Mouse (Mus musculus) megakaryocyte-erythroid progenitor cell, adult 5-6 weeks (primary cell): ENCODE data around the gene Palm2. TPM values are rescaled to one million over a fixed set of nuclear protein-coding genes. Genes with fewer than 3 reads are reported as not detected.
"Not testable (repeated sequence)": the region's sequence is repeated elsewhere in the genome, so short reads cannot be mapped to it uniquely, and the experiment has no call there.

Experiments
- ATAC-seq: replicated peaks from 2 replicates; pipeline ENCODE4 v1.8.0; 2016; ENCODE audit warnings: mild to moderate bottlenecking, inconsistent platforms; ENCODE audit not compliant: severe bottlenecking, poor library complexity, low FRiP score, low TSS enrichment
- total RNA-seq, 2 experiments: library from RNA; stranded (forward) in 1 of 2; stranded (reverse) in 1 of 2; fragments of 200-1000, 215-1000 nt in 1 of 2; fragments of >200 nt in 1 of 2; fragmentation: Nextera tagmentation in 1 of 2; gene quantifications; 2 replicates each; pipeline ENCODE4 v1.2.3; 2014 to 2017

The Palm2 gene
- total RNA-seq (2014; fragmentation: Nextera tagmentation) (not detected in 2 replicates), total RNA-seq (2017) (not detected in 2 replicates)

DNA sequence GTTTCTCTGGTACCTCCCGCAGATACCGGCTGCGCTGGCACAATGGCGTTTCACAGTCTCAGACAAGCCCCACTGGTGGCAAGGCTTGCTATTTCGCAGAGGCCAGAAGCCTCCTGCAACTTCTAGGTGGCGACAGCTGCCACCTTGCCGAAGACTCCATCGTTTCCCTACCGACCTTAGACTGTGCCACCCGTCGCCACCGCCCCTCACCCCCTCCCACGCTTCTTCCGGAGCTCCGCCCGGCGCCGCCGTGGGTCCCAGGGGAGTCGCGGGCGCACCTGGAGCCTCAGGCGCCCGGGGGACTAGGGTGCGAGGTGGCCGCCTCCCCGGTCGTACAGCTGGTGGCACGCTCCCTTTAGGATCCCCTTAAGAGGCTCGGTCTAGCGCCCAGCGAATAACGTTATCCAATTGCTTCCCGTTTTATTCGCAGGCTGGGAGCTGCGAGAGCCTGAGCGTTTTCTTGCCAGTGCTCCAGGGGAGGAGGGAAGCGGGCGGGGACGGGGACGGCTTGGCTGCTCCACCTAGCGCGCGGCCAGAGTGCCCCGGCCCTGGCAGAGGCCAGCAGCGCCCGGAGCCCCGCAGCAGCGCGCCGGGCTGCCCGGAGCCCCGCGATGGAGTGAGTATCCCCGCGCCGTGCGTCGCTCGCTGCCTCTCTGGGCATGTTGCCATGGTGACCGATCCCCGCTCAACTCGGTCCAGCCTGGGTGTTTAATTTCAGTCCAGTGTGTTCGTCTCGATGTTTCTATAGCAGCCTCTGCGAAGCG lies at the start of gene Palm2:
Gene Palm2 (plus strand): TSS at position 307 of the 764 bp plus-strand sequence.
- no peak for ATAC-seq

DNA sequence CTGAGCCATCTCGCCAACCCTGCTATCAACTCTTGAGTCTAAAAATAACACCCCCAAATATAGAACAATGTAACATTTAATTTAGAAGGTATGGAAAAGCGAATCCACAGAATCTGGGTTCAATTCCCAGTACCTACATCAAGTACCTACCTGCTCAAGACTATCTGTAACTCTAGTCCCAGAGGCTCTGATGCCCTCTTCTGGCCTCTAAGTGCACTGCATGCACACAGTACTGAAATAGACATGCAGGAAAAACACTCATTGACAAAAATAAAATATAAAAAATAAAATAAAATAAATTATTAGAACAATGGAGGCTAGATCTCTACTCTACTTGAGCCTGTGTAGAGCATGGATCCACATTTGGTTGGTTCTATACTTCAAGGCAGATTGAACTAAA lies 49.7 kb upstream of the Palm2 start:
- no peak for ATAC-seq

- no peak for ATAC-seq
Measured at GRCm38 (mm10) chr4:57391103-57391502, 42.9 kb upstream of the Palm2 start.

DNA sequence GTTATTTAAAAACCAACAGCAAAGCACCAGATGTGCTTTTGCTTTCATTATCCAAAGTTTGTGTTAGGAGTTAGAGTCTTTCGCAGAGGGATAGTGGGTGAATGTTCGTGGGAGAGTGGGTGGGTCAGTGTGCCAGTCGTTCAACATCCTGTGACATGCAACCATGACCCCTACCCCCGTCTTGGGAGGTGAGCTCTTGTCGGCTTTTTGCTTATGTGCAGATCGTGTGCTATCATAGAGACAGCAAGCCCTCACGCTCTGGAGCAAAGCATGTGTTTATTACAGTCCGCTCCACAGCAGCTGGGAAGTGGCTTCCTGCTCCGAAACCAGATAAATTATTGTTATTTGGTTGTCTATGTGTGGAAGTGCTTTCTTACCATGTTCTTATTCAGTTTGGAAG lies 37.6 kb upstream of the Palm2 start:
- ATAC-seq: no peak

GRCm38 (mm10) chr4:57412385-57412784 lies 21.7 kb upstream of the Palm2 start:
- ATAC-seq: not testable (repeated sequence)

GRCm38 (mm10) chr4:57413016-57413415 lies 21.0 kb upstream of the Palm2 start:
- no peak for ATAC-seq

- ATAC-seq: not testable (repeated sequence)
Measured at GRCm38 (mm10) chr4:57413670-57414069, 20.4 kb upstream of the Palm2 start.

- no peak for ATAC-seq
Measured at GRCm38 (mm10) chr4:57424011-57424410, 10.0 kb upstream of the Palm2 start.

GRCm38 (mm10) chr4:57428317-57428716 lies 5.7 kb upstream of the Palm2 start:
- no peak for ATAC-seq

- no peak for ATAC-seq
Measured at GRCm38 (mm10) chr4:57434705-57435360, 786 bp downstream of the Palm2 start.

GRCm38 (mm10) chr4:57436286-57436685 lies 2.2 kb downstream of the Palm2 start:
- no peak for ATAC-seq

DNA sequence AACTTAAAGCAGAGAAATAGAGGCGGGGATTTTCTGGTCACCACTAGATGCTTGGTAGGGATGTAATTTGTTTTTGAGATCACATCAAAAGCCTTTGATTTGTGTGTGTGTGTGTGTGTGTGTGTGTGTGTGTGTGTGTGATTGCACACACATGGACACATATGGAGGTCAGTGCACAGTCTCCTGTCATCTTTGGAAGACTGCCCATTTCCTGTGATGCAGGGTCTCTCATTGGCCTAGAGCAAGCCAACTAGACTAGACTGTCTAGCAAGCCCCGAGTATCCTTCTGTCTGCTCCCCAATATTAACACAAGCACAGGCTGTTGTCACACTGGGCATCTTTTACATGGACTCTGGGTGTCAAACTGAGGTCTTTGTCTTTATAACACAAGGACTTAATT lies 12.0 kb downstream of the Palm2 start:
- ATAC-seq: no peak

DNA sequence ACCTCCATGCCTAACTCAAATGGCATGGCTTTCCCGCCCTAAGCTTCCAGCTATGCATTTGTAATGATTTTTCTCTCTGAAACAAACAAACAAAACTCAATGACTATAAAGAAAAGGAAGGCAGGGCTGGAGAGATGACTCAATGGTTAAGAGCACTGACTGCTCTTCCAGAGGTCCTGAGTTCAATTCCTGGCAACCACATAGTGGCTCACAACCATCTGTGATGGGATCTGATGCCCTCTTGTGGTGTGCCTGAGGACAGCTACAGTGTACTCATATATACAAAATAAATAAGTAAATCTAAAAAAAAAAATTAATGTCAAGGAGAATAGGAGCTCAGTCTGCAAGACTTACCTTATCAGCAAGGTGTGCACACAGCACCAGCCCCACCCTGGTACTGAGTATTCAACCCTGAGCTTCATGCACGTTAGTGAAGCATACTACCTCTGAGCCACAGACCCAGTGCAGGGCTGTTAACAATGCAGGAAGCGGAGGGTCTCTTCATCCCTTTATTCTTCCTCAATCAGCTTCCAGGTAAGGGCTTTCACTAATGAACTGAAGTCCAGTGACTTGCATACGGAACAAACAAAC lies 12.9 kb downstream of the Palm2 start:
- no peak for ATAC-seq

GRCm38 (mm10) chr4:57451896-57452295 lies 17.8 kb downstream of the Palm2 start:
- ATAC-seq: no peak

- no peak for ATAC-seq
Measured at GRCm38 (mm10) chr4:57452661-57453060, 18.6 kb downstream of the Palm2 start.

- no peak for ATAC-seq
Measured at GRCm38 (mm10) chr4:57462378-57462777, 28.3 kb downstream of the Palm2 start.

DNA sequence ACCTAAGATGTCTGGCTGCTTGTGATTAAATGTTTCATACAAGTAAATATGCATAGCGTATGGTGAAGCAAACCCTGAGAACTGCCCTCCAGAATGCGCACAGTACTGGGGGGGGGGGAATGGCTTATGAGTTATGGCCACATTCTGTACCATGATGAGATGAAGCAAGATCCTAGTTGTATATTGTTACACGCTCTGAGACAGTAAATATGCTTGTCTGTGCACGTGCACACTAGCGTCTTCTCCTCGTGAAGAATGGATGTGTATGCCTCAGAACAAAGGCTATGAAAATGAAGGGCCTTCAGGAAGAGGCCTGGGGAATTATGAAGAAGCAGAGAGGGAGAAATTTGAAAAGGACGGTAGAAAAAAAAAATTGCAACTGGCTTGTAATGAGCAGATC lies 48.4 kb downstream of the Palm2 start:
- no peak for ATAC-seq

DNA sequence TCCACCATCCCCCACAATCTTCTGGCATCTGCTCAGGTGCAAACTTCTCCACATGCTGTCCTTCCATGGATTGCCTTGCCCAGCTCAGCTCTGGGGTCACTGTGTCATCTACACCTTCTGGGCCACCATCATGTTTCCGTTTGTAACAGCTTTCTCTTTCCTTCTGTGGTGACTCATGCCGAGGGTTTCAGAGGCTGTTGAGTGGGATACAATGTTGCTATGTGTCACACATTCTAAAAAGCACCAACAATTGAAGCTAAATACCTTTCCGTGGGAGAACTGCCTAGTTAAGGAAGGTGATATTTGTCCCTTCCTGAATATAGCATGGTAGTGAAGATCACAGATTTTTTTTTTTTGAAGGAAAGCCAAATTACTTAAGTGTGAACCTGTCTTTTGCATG lies 52.3 kb downstream of the Palm2 start:
- ATAC-seq: no peak

DNA sequence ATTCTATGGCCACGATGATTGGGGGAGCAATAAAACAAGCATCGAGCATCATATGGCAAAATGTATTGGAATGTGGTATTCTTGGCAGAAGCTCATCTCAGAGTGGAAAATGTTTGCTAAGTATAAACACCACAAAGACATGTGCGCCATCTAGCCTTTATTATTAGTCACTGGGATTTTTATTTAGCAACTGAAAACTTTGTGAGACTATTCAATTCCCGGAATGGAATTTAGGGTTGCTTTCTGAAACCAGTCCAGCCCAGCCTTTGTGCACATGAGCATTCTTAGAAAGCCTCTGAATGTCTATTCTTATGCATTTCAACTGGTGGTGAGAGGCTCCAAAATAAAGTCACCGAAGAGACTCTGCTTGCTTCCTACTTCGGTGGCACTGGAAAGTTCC lies 55.8 kb downstream of the Palm2 start:
- ATAC-seq: no peak

GRCm38 (mm10) chr4:57504792-57505191 lies 70.7 kb downstream of the Palm2 start:
- no peak for ATAC-seq

DNA sequence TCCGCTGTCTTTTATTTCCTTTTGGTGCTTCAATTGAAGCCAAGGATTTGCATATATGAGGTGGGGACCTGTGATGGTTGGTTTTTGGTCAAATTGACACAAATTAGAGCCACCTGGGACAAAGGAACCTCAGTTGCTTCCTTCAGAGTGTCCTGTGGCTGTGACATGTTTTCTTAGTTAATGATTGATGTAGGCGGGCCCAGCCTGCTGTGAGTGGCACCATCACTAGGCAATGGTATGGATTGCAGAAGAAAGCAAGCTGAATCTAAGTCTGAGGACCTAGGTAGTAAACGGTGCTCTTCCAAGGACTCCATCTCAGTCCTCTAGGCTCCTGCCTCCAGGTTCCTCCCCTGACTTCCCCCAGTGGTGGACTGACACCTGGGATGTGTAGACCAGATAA lies 76.5 kb downstream of the Palm2 start:
- ATAC-seq: no peak
